Mouse (Mus musculus) megakaryocyte, embryonic 14.5 days (primary cell): ENCODE measurements around the gene Shf.

Experiments used
- FLI1 ChIP-seq: IDR thresholded peaks from 2 replicates; pipeline ENCODE4 v1.6.1; 2012; ENCODE audit warnings: low read length, inconsistent platforms, mixed read lengths
- GATA1 ChIP-seq: IDR thresholded peaks from 3 replicates; pipeline ENCODE4 v1.6.1; 2012; ENCODE audit warnings: mixed read lengths, low read length, inconsistent platforms, borderline replicate concordance

DNA sequence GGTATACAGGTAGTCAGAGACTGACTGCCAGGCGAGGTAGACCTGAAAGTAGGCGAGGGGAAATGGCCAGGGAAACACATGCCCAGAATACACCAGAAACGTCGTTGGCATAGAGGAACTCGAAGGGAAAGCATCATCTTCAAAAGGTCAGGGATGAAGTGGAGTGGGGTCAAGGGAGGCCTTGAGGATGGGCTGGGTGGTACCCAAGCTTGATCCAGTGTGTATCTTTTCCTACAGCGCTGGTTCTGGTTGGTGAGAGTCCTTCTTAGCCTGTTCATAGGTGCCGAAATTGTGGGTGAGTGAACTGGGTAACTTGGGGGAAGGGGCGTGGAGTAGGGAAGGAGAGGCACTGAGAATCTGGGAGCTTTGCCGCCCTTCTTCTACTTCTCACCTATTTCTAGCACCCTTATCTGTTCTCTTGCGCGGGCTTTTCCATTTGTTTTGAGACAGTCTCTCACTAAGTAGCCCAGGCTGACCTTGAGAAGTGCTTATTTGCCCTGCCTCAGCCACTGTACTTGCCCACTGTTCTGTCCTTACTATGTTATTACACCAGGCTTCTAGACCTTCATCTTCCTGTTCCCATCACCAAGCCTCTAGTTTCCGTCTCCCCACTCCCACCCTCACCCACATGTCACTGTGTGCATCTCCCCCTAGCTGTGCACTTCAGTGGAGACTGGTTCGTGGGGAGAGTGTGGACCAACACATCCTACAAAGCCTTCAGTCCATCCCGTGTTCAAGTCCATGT lies 68.9 kb downstream of the Shf start:
- TF ChIP-seq GATA1 = no peak
- no peak for TF ChIP-seq FLI1
